Mouse (Mus musculus): Measurements from ENCODE around the gene Pcsk7. TPM values are rescaled to one million over a fixed set of nuclear protein-coding genes. Genes with fewer than 3 reads are reported as not detected.

The Pcsk7 gene
- total RNA-seq, 2 experiments from 2014 or later, result 9.6 to 10.0 TPM

GRCm38 (mm10) chr9:45963577-45963976, 57.3 kb downstream of the Pcsk7 start:
- no peak for DNase-seq

- DNase-seq, result no peak
These were observed 70.6 kb downstream of the Pcsk7 start for GRCm38 (mm10) chr9:45976884-45977283.

Small RNA genes within 50 kb of the gene (microRNA-seq; reads per million reads assigned to microRNA genes)
- 0 reads per million in 2 experiments for gene Mir7087 (ENCODE audit: borderline replicate concordance in 2 of 2)

Other genes with a start within 250 kb of the Pcsk7 start
- gene Cep164, start 77.8 kb upstream of the Pcsk7 start, total RNA-seq (2021), result 1 to 10 TPM; 2.6 to 3.0 TPM
- gene Bace1, start 67.9 kb upstream of the Pcsk7 start, total RNA-seq (2021), result 10 to 100 TPM; 34.1 to 43.6 TPM
- 10 to 100 TPM; 20.6 to 22.7 TPM for gene Rnf214, start 414 bp downstream of the Pcsk7 start, total RNA-seq (2021)
- 100 to 1,000 TPM in 1 of 2 experiments, 10 to 100 TPM in 1; 37.7 to 102 TPM for gene Tagln, start 29.6 kb downstream of the Pcsk7 start, total RNA-seq (2021)
- gene Sidt2, start 48.8 kb downstream of the Pcsk7 start, total RNA-seq (2021), result 10 to 100 TPM; 67.9 to 70.2 TPM
- gene Pafah1b2, start 106.2 kb downstream of the Pcsk7 start, total RNA-seq (2021), result 10 to 100 TPM; 27.8 to 32.2 TPM
- gene Sik3, start 106.3 kb downstream of the Pcsk7 start, total RNA-seq (2021), result 10 to 100 TPM; 34.7 to 38.9 TPM

Data from gastrocnemius, postnatal 25 days (tissue).